Mouse (Mus musculus) lung, postnatal 0 days (tissue): ENCODE data around the gene Tcaim.

Source experiments
- CTCF ChIP-seq: IDR thresholded peaks from 2 replicates; pipeline ENCODE4 v1.5.1; 2016; ENCODE audit warnings: antibody characterized with exemption, mild to moderate bottlenecking
- EP300 ChIP-seq: IDR thresholded peaks from 2 replicates; pipeline ENCODE4 v1.6.1; 2016; ENCODE audit warnings: antibody characterized with exemption, mild to moderate bottlenecking, control low read depth

DNA sequence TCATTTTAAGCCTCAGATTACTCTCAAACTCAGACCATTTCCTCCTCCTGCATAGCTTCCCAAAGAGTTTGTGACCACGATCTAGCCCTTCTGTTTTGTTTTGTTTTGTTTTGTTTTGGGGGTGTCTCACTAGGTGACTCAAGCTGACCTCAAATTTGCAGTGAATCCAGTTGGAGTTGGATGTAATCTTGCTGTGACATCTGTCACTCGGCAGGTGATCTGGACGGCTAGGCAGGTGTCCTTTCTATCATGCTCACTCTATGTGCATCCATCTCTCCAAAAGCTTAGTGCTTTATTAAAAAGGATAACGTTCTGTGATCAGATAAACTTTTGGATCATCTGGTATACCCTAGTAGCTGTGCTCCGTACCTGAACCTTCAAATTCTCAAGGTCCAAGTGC, 7.0 kb downstream of the Tcaim start:
- no peak for TF ChIP-seq CTCF
- TF ChIP-seq EP300: no peak
